Mouse (Mus musculus) MEL (cell line): ENCODE measurements around the gene Ikzf2. TPM values are rescaled to one million over a fixed set of nuclear protein-coding genes. Genes with fewer than 3 reads are reported as not detected.
A peak's percentile ranks its signal among the peaks of the same experiment; 100 is the strongest.

ENCODE experiments used
- DNase-seq: peaks from one replicate; pipeline ENCODE4 v3.0.0; 2011; ENCODE audit warnings: low read depth, low spot score
- H3K27ac ChIP-seq: 2 replicates; pipeline ENCODE4 v1.5.1; 2012; ENCODE audit warnings: low read depth, mild to moderate bottlenecking, control low read depth, low read length, moderate library complexity; ENCODE audit not compliant: control insufficient read depth
- H3K27me3 ChIP-seq, 2 experiments: fragments of 150-350 bp in 1 of 2; sonication (generic) in 1 of 2; 2 replicates each; pipeline ENCODE4 v1.6.1; 2012; ENCODE audit warnings: low read length in 2 of 2, mild to moderate bottlenecking in 2 of 2, improper control_type of control experiment in 1 of 2, moderate library complexity in 1 of 2; ENCODE audit not compliant: insufficient read depth in 2 of 2, control insufficient read depth in 1 of 2
- H3K36me3 ChIP-seq, 2 experiments: 2 replicates each; pipeline ENCODE4 v1.6.1; 2012 to 2014; ENCODE audit warnings: low read length in 2 of 2, improper control_type of control experiment in 1 of 2, inconsistent platforms in 1 of 2, mild to moderate bottlenecking in 1 of 2; ENCODE audit not compliant: insufficient read depth in 2 of 2, control insufficient read depth in 1 of 2
- H3K4me1 ChIP-seq, 2 experiments: fragments of 150-350 bp in 1 of 2; sonication (generic) in 1 of 2; 2 replicates each; pipeline ENCODE4 v1.6.1; 2012; ENCODE audit warnings: low read length in 2 of 2, improper control_type of control experiment in 1 of 2, mild to moderate bottlenecking in 1 of 2; ENCODE audit not compliant: insufficient read depth in 2 of 2, control insufficient read depth in 1 of 2
- H3K4me3 ChIP-seq, 2 experiments: fragments of 150-350 bp in 1 of 2; sonication (generic) in 1 of 2; 2 replicates each; pipeline ENCODE4 v1.5.1; 2012; ENCODE audit warnings: low read depth in 2 of 2, low read length in 2 of 2, mild to moderate bottlenecking in 2 of 2, moderate library complexity in 2 of 2, control low read depth in 1 of 2, improper control_type of control experiment in 1 of 2; ENCODE audit not compliant: control insufficient read depth in 1 of 2, insufficient read depth in 1 of 2
- H3K79me2 ChIP-seq: 2 replicates; pipeline ENCODE4 v1.6.1; 2012; ENCODE audit warnings: mild to moderate bottlenecking, low read length, moderate library complexity; ENCODE audit not compliant: control insufficient read depth, poor library complexity, insufficient read depth
- H3K9ac ChIP-seq: 2 replicates; pipeline ENCODE4 v1.6.1; 2012; ENCODE audit warnings: low read depth, mild to moderate bottlenecking, control low read depth, low read length, moderate library complexity; ENCODE audit not compliant: control insufficient read depth, poor library complexity, severe bottlenecking
- H3K9me3 ChIP-seq: fragments of 150-350 bp; sonication (generic); replicated peaks from 2 replicates; pipeline ENCODE4 v1.6.1; 2012; ENCODE audit warnings: mild to moderate bottlenecking, low read length, improper control_type of control experiment, moderate library complexity; ENCODE audit not compliant: insufficient read depth
- BHLHE40 ChIP-seq: IDR thresholded peaks from 2 replicates; pipeline ENCODE4 v1.6.1; 2012; ENCODE audit warnings: low read depth, mild to moderate bottlenecking, inconsistent platforms, low read length, improper control_type of control experiment, borderline replicate concordance
- CHD1 ChIP-seq: IDR thresholded peaks from 2 replicates; pipeline ENCODE4 v1.6.1; 2012; ENCODE audit warnings: low read depth, mild to moderate bottlenecking, inconsistent platforms, low read length, improper control_type of control experiment
- CTCF ChIP-seq, 3 experiments: IDR thresholded peaks in 2 of 3; conservative IDR thresholded peaks in 1 of 3; 2 replicates each; pipeline ENCODE4 v1.5.1; 2011 to 2012; ENCODE audit warnings: low read length in 3 of 3, low read depth in 2 of 3, mild to moderate bottlenecking in 2 of 3, improper control_type of control experiment in 1 of 3, inconsistent platforms in 1 of 3, mixed read lengths in 1 of 3, moderate library complexity in 1 of 3; ENCODE audit not compliant: control insufficient read depth in 1 of 3, insufficient read depth in 1 of 3, poor library complexity in 1 of 3, severe bottlenecking in 1 of 3
- E2F4 ChIP-seq: IDR thresholded peaks from 2 replicates; pipeline ENCODE4 v1.6.1; 2011; ENCODE audit warnings: low read depth, low read length, improper control_type of control experiment, borderline replicate concordance
- EP300 ChIP-seq, 2 experiments: IDR thresholded peaks; 2 replicates each; pipeline ENCODE4 v1.6.1; 2011; ENCODE audit warnings: improper control_type of control experiment in 2 of 2, low read length in 2 of 2, low read depth in 1 of 2, mild to moderate bottlenecking in 1 of 2
- ETS1 ChIP-seq: IDR thresholded peaks from 2 replicates; pipeline ENCODE4 v1.6.1; 2012; ENCODE audit warnings: low read depth, mild to moderate bottlenecking, inconsistent platforms, low read length, improper control_type of control experiment, moderate library complexity
- GATA1 ChIP-seq: IDR thresholded peaks from 2 replicates; pipeline ENCODE4 v1.6.1; 2011; ENCODE audit warnings: low read depth, low read length, improper control_type of control experiment
- HCFC1 ChIP-seq: IDR thresholded peaks from 2 replicates; pipeline ENCODE4 v1.6.1; 2012; ENCODE audit warnings: low read depth, mild to moderate bottlenecking, inconsistent platforms, low read length, improper control_type of control experiment, moderate library complexity
- MAX ChIP-seq: IDR thresholded peaks from 2 replicates; pipeline ENCODE4 v1.6.1; 2011; ENCODE audit warnings: low read length, improper control_type of control experiment
- MEF2A ChIP-seq: IDR thresholded peaks from 2 replicates; pipeline ENCODE4 v1.6.1; 2014; ENCODE audit warnings: low read depth, mild to moderate bottlenecking, inconsistent platforms, low read length, improper control_type of control experiment; ENCODE audit not compliant: poor library complexity, insufficient replicate concordance, severe bottlenecking; ENCODE audit errors: extremely low read depth
- MYB ChIP-seq: IDR thresholded peaks from 2 replicates; pipeline ENCODE4 v1.6.1; 2011; ENCODE audit warnings: mild to moderate bottlenecking, low read depth, low read length, improper control_type of control experiment
- NRF1 ChIP-seq: IDR thresholded peaks from 2 replicates; pipeline ENCODE4 v1.6.1; 2014; ENCODE audit warnings: low read depth, mild to moderate bottlenecking, inconsistent platforms, low read length, improper control_type of control experiment, moderate library complexity; ENCODE audit not compliant: poor library complexity, insufficient read depth, severe bottlenecking
- RCOR1 ChIP-seq: IDR thresholded peaks from 2 replicates; pipeline ENCODE4 v1.6.1; 2012; ENCODE audit warnings: low read depth, mild to moderate bottlenecking, inconsistent platforms, low read length, improper control_type of control experiment
- SIN3A ChIP-seq: IDR thresholded peaks from 2 replicates; pipeline ENCODE4 v1.6.1; 2012; ENCODE audit warnings: low read length, improper control_type of control experiment, inconsistent platforms
- TAL1 ChIP-seq: IDR thresholded peaks from 2 replicates; pipeline ENCODE4 v1.6.1; 2012; ENCODE audit warnings: mild to moderate bottlenecking, inconsistent platforms, low read length, moderate library complexity, mixed read lengths
- TCF12 ChIP-seq: IDR thresholded peaks from 2 replicates; pipeline ENCODE4 v1.6.1; 2014; ENCODE audit warnings: low read depth, mild to moderate bottlenecking, inconsistent platforms, low read length, improper control_type of control experiment, moderate library complexity
- ZKSCAN1 ChIP-seq: IDR thresholded peaks from 2 replicates; pipeline ENCODE4 v1.6.1; 2012; ENCODE audit warnings: low read depth, mild to moderate bottlenecking, inconsistent platforms, low read length, improper control_type of control experiment, moderate library complexity
- ZNF384 ChIP-seq: IDR thresholded peaks from 2 replicates; pipeline ENCODE4 v1.6.1; 2012; ENCODE audit warnings: low read depth, mild to moderate bottlenecking, inconsistent platforms, low read length, improper control_type of control experiment
- polyA plus RNA-seq, 2 experiments: library from polyadenylated mRNA; stranded (reverse) in 1 of 2; unstranded in 1 of 2; fragments of >175 nt in 1 of 2; fragments of >200 nt in 1 of 2; gene quantifications; 2 replicates each; pipeline versions ENCODE4 v1.2.1 to v1.2.4; 2012; ENCODE audit warnings: low replicate concordance in 2 of 2, low read depth in 1 of 2; ENCODE audit not compliant: insufficient read length in 2 of 2, insufficient read depth in 1 of 2, missing spikeins in 1 of 2
- total RNA-seq: library from RNA; depleted of rRNA; stranded (reverse); fragments of 300-350 nt; gene quantifications from 2 replicates; pipeline ENCODE4 v1.2.3, GENCODE M21; 2012

Ikzf2 gene
- total and polyA plus RNA-seq, 3 experiments, result 2.9 to 5.6 TPM; not detected in 1

- 0 out of 2 replicates have a peak, but pooled peaks have one; percentile 19 for TF ChIP-seq MAX
- TF ChIP-seq HCFC1, result no peak
- TF ChIP-seq ZNF384, result no peak
- TF ChIP-seq, all 39 proteins: peak for 8
Observed at GRCm38 (mm10) chr1:69545217-69545884, 141.7 kb downstream of the Ikzf2 start (continued).

GRCm38 (mm10) chr1:69543774-69544597, 143.1 kb downstream of the Ikzf2 start:
- H3K27me3 ChIP-seq, result no peaks in the 10 kb centered on the region
- H3K9ac ChIP-seq, result no peak overlapping the region
- H3K36me3 ChIP-seq, result peaks cover 0 to 56% of the 10 kb centered on the region in 2 experiments; a peak in 2 of 4 replicates
- H3K4me3 ChIP-seq, result no peak overlapping the region
- H3K4me1 ChIP-seq, result peaks cover 34 to 42% of the 10 kb centered on the region in 2 experiments
- no peak for DNase-seq
- H3K27ac ChIP-seq, result peak overlapping the region; percentile 46
- H3K79me2 ChIP-seq, result no peaks in the 10 kb centered on the region
- TF ChIP-seq CHD1 (no peak), TCF12 (peak; percentile 59; the same call in 1 of the 2 replicates)
- no peaks in the 10 kb centered on the region for H3K9me3 ChIP-seq

GRCm38 (mm10) chr1:69542546-69542945, 144.5 kb downstream of the Ikzf2 start:
- H3K27ac ChIP-seq, result peak overlapping the region; percentile 67
- peak; percentile 51; the same call in 1 of the 2 replicates for TF ChIP-seq BHLHE40
- no peak for TF ChIP-seq E2F4
- TF ChIP-seq TAL1, result peak; percentile 28; the same call in 1 of the 2 replicates
- peak; percentile 92 for TF ChIP-seq TCF12
- TF ChIP-seq SIN3A, result peak; percentile 71
- peak; percentile 79 for TF ChIP-seq RCOR1
- no peak for TF ChIP-seq MYB
- TF ChIP-seq EP300 (IDR thresholded peaks at IDR 0.05; ENCODE audit: low read depth in 1 of 2, low read length in 2 of 2), result peak; percentile 90 to 91
- TF ChIP-seq ETS1, result peak; percentile 89
- TF ChIP-seq NRF1, result no peak
- peak; percentile 68; the same call in 1 of the 2 replicates for TF ChIP-seq MEF2A
- no peak for TF ChIP-seq CTCF (IDR thresholded peaks at IDR 0.05 in 2 of 3, conservative IDR thresholded peaks at IDR 0.05 in 1 of 3; ENCODE audit: control insufficient read depth in 1 of 3, insufficient read depth in 1 of 3, low read depth in 2 of 3, low read length in 3 of 3, poor library complexity in 1 of 3, severe bottlenecking in 1 of 3)
- TF ChIP-seq GATA1, result peak; percentile 89
- TF ChIP-seq ZKSCAN1, result no peak
- TF ChIP-seq, all 39 proteins: peak for 9
- Histone ChIP-seq H3K79me2 (no peaks in the 10 kb centered on the region), H3K36me3 (peaks cover 0 to 51% of the 10 kb centered on the region in 2 experiments; a peak in 2 of 4 replicates), H3K9ac (no peak overlapping the region), H3K4me3 (no peak overlapping the region), H3K27me3 (no peaks in the 10 kb centered on the region), H3K9me3 (no peaks in the 10 kb centered on the region), H3K4me1 (peaks cover 34% of the 10 kb centered on the region in 2 experiments)
- peak; percentile 47 for DNase-seq
